Mouse (Mus musculus) brain, embryonic 14.5 days (tissue): ENCODE results near the gene Grid2.

Experiments used
- CTCF ChIP-seq: fragments of 200-500 bp; IDR thresholded peaks from 2 replicates; pipeline ENCODE4 v1.5.1; 2012; ENCODE audit warnings: inconsistent platforms, mild to moderate bottlenecking, moderate library complexity, borderline replicate concordance; ENCODE audit not compliant: insufficient read depth, insufficient read length; ENCODE audit errors: extremely low read depth
- POLR2A ChIP-seq: fragments of 200-500 bp; IDR thresholded peaks from 2 replicates; pipeline ENCODE4 v1.6.1; 2012; ENCODE audit warnings: mild to moderate bottlenecking, inconsistent platforms, borderline replicate concordance; ENCODE audit not compliant: poor library complexity, insufficient read depth, insufficient read length, severe bottlenecking; ENCODE audit errors: extremely low read depth

DNA sequence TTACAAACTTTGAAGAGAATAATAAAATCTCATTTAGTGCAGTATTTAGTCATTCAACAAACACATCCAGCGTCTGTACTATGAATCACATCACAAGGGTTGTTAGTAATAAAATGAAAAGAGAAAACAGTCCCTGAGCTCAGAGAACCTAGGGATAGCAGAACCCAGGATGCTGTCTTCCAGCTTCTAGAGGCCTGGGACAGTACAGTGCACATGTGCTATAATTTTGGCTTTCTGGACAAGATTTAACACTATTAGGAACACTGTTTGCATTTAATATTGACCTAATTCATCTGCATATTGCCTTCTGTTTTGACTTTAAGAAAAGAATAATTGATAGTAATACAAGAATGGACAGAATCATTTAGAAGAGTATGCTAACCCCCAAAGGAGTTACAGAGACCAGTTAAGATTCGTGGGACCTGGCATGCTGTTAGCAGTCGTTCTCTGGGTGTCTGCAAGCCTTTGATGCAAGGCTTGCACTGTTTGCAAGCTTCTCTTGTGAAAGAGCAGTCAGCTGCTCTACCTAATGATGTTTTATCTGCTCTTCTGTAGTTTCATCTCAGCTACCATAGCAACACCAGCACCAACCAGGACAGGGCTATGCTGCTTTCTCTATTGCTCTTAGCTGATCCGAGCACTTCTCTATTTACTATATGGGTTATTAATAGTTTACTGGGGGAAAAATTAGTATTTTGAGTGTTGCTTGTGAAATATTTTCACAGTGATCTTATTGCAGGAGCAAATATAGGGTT lies 1234.8 kb downstream of the Grid2 start:
- TF ChIP-seq CTCF (no peak), POLR2A (no peak)
